ENCODE assay signal across 8 mouse cellular contexts in the genomic region with DNA sequence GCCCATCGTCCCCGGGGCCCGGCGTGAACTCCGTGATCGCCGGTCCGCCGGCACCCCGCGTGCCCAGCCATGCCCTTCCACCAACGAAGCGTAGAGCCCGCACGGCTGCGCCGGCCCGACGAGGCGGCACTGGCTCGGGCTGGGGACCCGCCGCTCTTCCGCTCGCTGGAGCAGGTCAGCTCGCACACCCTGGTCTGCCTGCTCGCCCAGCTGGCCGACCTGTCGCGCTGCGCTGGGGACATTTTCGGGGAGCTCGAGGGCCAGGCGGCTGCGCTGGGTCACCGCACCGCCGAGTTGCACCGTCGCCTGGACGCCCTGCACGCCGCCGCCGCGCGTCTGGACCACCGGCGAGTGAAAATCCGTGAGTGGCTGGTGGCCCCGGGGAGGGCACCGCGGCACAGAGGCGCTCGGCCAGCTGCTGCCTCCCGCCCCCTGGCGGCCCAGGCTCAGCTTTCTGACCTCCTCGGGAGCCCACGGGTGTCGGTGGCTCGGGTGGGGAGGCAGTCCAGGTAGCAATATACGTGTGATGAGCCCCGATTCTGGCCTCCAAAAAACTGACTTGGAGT. TPM values are rescaled to one million over a fixed set of nuclear protein-coding genes. Genes with fewer than 3 reads are reported as not detected.
DNase-seq lines count a peak whose midpoint lies in the region; ATAC-seq and TF ChIP-seq lines count a peak whose summit lies in the region.

A gene (plus strand): TSS at position 70 of the 566 bp plus-strand sequence.

- H3K4me3 ChIP-seq in forebrain, embryonic 13.5 days, result peak within 1 kb of the TSS; percentile 54
- peak within 1 kb of the TSS; percentile 67 for H3K4me3 ChIP-seq in lung, adult 2 months (replicated peaks; ENCODE audit: extremely low read depth, low read depth, low read length)
- peak within 1 kb of the TSS; percentile 84 for H3K4me3 ChIP-seq in olfactory bulb, adult 2 months (ENCODE audit: insufficient read depth, low read depth, low read length)

- peak within 1 kb of the TSS; percentile 40; the same call in 1 of the 2 replicates for H3K27ac ChIP-seq in forebrain, embryonic 13.5 days
- no peak within 1 kb of the TSS for H3K27ac ChIP-seq in olfactory bulb, adult 2 months (ENCODE audit: insufficient read depth, low read depth, low read length)

- H3K9me3 ChIP-seq in forebrain, embryonic 13.5 days (replicated peaks), result no peaks in the 10 kb centered on the region

- peak; percentile 31 for DNase-seq in 416B (ENCODE audit: low read depth)
- DNase-seq in adrenal gland, postnatal 36 days, result peak; percentile 75 to 88
- DNase-seq in heart, postnatal 10 days, result peak; percentile 76
- DNase-seq in kidney, postnatal 36 days, result peak; percentile 73 to 91
- DNase-seq in lung, adult 2 months, result peak; percentile 77
- peak; percentile 78 for DNase-seq in thymus, postnatal 4 days

- peaks cover 14% of the 10 kb centered on the region for H3K4me1 ChIP-seq in forebrain, embryonic 13.5 days
- H3K4me1 ChIP-seq in lung, adult 2 months (ENCODE audit: control insufficient read depth, insufficient read depth, low read length), result no peaks in the 10 kb centered on the region; the same call in 1 of the 2 replicates
- H3K4me1 ChIP-seq in olfactory bulb, adult 2 months (ENCODE audit: control insufficient read depth, insufficient read depth, low read length), result peaks cover 10% of the 10 kb centered on the region

- TF ChIP-seq CTCF in lung, adult 2 months (IDR thresholded peaks at IDR 0.05; ENCODE audit: insufficient read depth, low read length), result no peak; the same call in 1 of the 2 replicates
- TF ChIP-seq CTCF in olfactory bulb, adult 2 months (IDR thresholded peaks at IDR 0.05; ENCODE audit: insufficient read depth, low read depth, low read length), result peak; percentile 20; the same call in 1 of the 2 replicates

- intact Hi-C loops in heart, postnatal 10 days (cut with DNase I), result loop anchor here (1.0 to 5.0 kb wide), 2 partner anchors 69 to 82 kb away; no protein-coding TSS in a partner anchor

- under 1% methylated on average over 63 of the region's 63 CpGs for WGBS in forebrain, embryonic 13.5 days
- under 1% methylated on average over 63 of the region's 63 CpGs for WGBS in lung, adult 2 months
- under 1% methylated on average over 63 of the region's 63 CpGs for WGBS in olfactory bulb, adult 2 months

- peak within 1 kb of the TSS; percentile 82 for H3K9ac ChIP-seq in forebrain, embryonic 13.5 days

- TF ChIP-seq POLR2A in lung, adult 2 months (IDR thresholded peaks at IDR 0.05; ENCODE audit: borderline replicate concordance, extremely low read depth, low read depth, low read length), result no peak
- TF ChIP-seq POLR2A in olfactory bulb, adult 2 months (IDR thresholded peaks at IDR 0.05; ENCODE audit: insufficient read depth, low read depth, low read length), result no peak

- peak within 1 kb of the TSS; percentile 98 for H3K4me2 ChIP-seq in forebrain, embryonic 13.5 days

- H3K27me3 ChIP-seq in forebrain, embryonic 13.5 days, result peaks cover 9% of the 10 kb centered on the region; the same call in 1 of the 2 replicates

- peak; percentile 82 for ATAC-seq in forebrain, embryonic 13.5 days

- H3K36me3 ChIP-seq in forebrain, embryonic 13.5 days (ENCODE audit: poor library complexity, severe bottlenecking), result no peaks in the 10 kb centered on the region

RNA-seq across cellular contexts. Expression of the gene that starts here (rescaled TPM):
- total RNA-seq in adrenal gland, postnatal 36 days (2021), result 1 to 10 TPM; 4.0 to 4.3 TPM
- 14.2 and 16.3 TPM in 2 replicates for polyA plus RNA-seq in forebrain, embryonic 13.5 days (2015; fragmentation: Nextera tagmentation; extraction: Ambion mirVana)
- total RNA-seq in heart, postnatal 10 days (2021), result 10 to 100 TPM; 22.1 to 29.6 TPM
- polyA plus RNA-seq in lung, adult 2 months (2012; rRNA removed), result 5.9 and 9.0 TPM in 2 replicates
- polyA plus RNA-seq in olfactory bulb, adult 2 months (2012; ENCODE audit: insufficient read depth, insufficient read length, low replicate concordance, missing spikeins), result not detected in 2 replicates

Comparison
In these comparisons a context has a peak if more than half of its experiments do, and no peak if none do; other contexts are left out.
1. RNA of the gene that starts here (total RNA-seq): 22.1 to 29.6 TPM in heart, postnatal 10 days; 4.0 to 4.3 TPM in adrenal gland, postnatal 36 days; every median in the first group is over 4 times any median in the second.
2. DNase-seq: peak in every context shown above with its lines; median percentile 82 in kidney, postnatal 36 days; 82 in adrenal gland, postnatal 36 days; 78 in thymus, postnatal 4 days; 77 in lung, adult 2 months; 76 in heart, postnatal 10 days; 31 in 416B.
3. Peak in every context shown above with its lines, with median percentiles within 50 percentile points of each other: H3K4me3 ChIP-seq.